Mouse (Mus musculus) limb, embryonic 14.5 days (tissue): ENCODE results near the gene Gpd1. TPM values are rescaled to one million over a fixed set of nuclear protein-coding genes. Genes with fewer than 3 reads are reported as not detected.

Source experiments
- ATAC-seq: fragments of 200-750 bp; cut with Nextera tagmentation; 2 replicates; pipeline ENCODE4 v1.8.0; 2017; ENCODE audit warnings: low read depth, moderate number of reproducible peaks, moderate TSS enrichment; ENCODE audit not compliant: low FRiP score
- DNase-seq: peaks from one replicate; pipeline ENCODE4 v3.0.0-alpha.2; 2015; ENCODE audit warnings: low spot score
- H3K27ac ChIP-seq: fragments of 300-500 bp; sonication (generic); replicated peaks from 2 replicates; pipeline ENCODE4 v1.5.1; 2014; ENCODE audit warnings: low read depth, mild to moderate bottlenecking, low read length, moderate library complexity, mixed read lengths
- H3K27me3 ChIP-seq: fragments of 300-500 bp; sonication (generic); 2 replicates; pipeline ENCODE4 v1.6.1; 2014; ENCODE audit warnings: low read length, mixed read lengths; ENCODE audit not compliant: control insufficient read depth, insufficient read depth
- H3K36me3 ChIP-seq: fragments of 300-500 bp; sonication (generic); 2 replicates; pipeline ENCODE4 v1.6.1; 2014; ENCODE audit warnings: mild to moderate bottlenecking, low read length, moderate library complexity, mixed read lengths; ENCODE audit not compliant: control insufficient read depth, insufficient read depth
- H3K4me1 ChIP-seq: fragments of 300-500 bp; sonication (generic); 2 replicates; pipeline ENCODE4 v1.6.1; 2014; ENCODE audit warnings: antibody characterized with exemption, low read length, mixed read lengths; ENCODE audit not compliant: control insufficient read depth, insufficient read depth
- H3K4me2 ChIP-seq: fragments of 300-500 bp; sonication (generic); replicated peaks from 2 replicates; pipeline ENCODE4 v1.6.1; 2014; ENCODE audit warnings: low read depth, mild to moderate bottlenecking, low read length, moderate library complexity; ENCODE audit not compliant: severe bottlenecking
- H3K4me3 ChIP-seq: fragments of 300-500 bp; sonication (generic); replicated peaks from 2 replicates; pipeline ENCODE4 v1.5.1; 2014; ENCODE audit warnings: low read length
- H3K9ac ChIP-seq: fragments of 300-500 bp; sonication (generic); 2 replicates; pipeline ENCODE4 v1.6.1; 2014; ENCODE audit warnings: mild to moderate bottlenecking, low read depth, low read length, moderate library complexity; ENCODE audit not compliant: severe bottlenecking
- H3K9me3 ChIP-seq: fragments of 300-500 bp; sonication (generic); 2 replicates; pipeline ENCODE4 v1.6.1; 2016; ENCODE audit warnings: low read length; ENCODE audit not compliant: control insufficient read depth
- POLR2A ChIP-seq: fragments of 200-500 bp; IDR thresholded peaks from 2 replicates; pipeline ENCODE4 v1.8.0; 2012; ENCODE audit warnings: inconsistent platforms, mild to moderate bottlenecking, moderate library complexity, borderline replicate concordance; ENCODE audit not compliant: insufficient read depth, insufficient read length; ENCODE audit errors: extremely low read depth
- WGBS: fragments of 180-500 bp; shearing (Covaris S2); extraction: QIAGEN DNeasy Blood & Tissue Kit; methylation state at CpG from one replicate; pipeline ENCODE4 v1.1.7; 2014; 5-methylcytosine and 5-hydroxymethylcytosine counted together
- polyA plus RNA-seq, 2 experiments: library from polyadenylated mRNA; depleted of rRNA in 1 of 2; stranded (reverse) in 1 of 2; unstranded in 1 of 2; fragments of >200 nt; fragmentation: Nextera tagmentation in 1 of 2; extraction: Ambion mirVana in 1 of 2; gene quantifications; 2 replicates each; pipeline versions ENCODE4 v1.2.1 to v1.2.3; 2012 to 2014

Gpd1 gene
- polyA plus RNA-seq, 2 experiments: 0.22 to 1.4 TPM

GRCm38 (mm10) chr15:99670964-99671670 lies 46.2 kb upstream of the Gpd1 start:
- Histone ChIP-seq H3K36me3 (no peaks in the 10 kb centered on the region), H3K27me3 (peaks cover 45% of the 10 kb centered on the region), H3K4me1 (no peaks in the 10 kb centered on the region), H3K27ac (no peak overlapping the region), H3K9me3 (no peaks in the 10 kb centered on the region), H3K4me3 (peak overlapping the region; percentile 57), H3K4me2 (peak overlapping the region; percentile 99), H3K9ac (peak overlapping the region; percentile 57)
- 8% methylated on average over 11 of the region's 17 CpGs for WGBS
- no peak for TF ChIP-seq POLR2A
- DNase-seq: no peak
- ATAC-seq: 0 out of 2 replicates have a peak, but pooled peaks have one; percentile 10

GRCm38 (mm10) chr15:99671783-99672182 lies 45.5 kb upstream of the Gpd1 start:
- no peak for DNase-seq
- WGBS: 73% methylated on average over 13 of the region's 14 CpGs
- no peak overlapping the region for H3K9ac ChIP-seq

GRCm38 (mm10) chr15:99674866-99675265 lies 42.4 kb upstream of the Gpd1 start:
- Histone ChIP-seq H3K27ac (no peak overlapping the region), H3K27me3 (peaks cover 27% of the 10 kb centered on the region), H3K4me1 (no peaks in the 10 kb centered on the region), H3K4me3 (no peak overlapping the region), H3K4me2 (no peak overlapping the region), H3K9me3 (no peaks in the 10 kb centered on the region), H3K36me3 (no peaks in the 10 kb centered on the region), H3K9ac (no peak overlapping the region)
- no peak for TF ChIP-seq POLR2A
- no peak for DNase-seq
- WGBS: 77% methylated on average over 3 of the region's 3 CpGs
- ATAC-seq: no peak

More at GRCm38 (mm10) chr15:99671783-99672182, 45.5 kb upstream of the Gpd1 start:
- no peaks in the 10 kb centered on the region for H3K4me1 ChIP-seq
- no peak overlapping the region for H3K27ac ChIP-seq
- no peak overlapping the region for H3K4me2 ChIP-seq
- ATAC-seq: no peak
- no peak for TF ChIP-seq POLR2A
- H3K36me3 ChIP-seq: no peaks in the 10 kb centered on the region
- H3K4me3 ChIP-seq: no peak overlapping the region; the same call in 1 of the 2 replicates
- peaks cover 39% of the 10 kb centered on the region for H3K27me3 ChIP-seq
- H3K9me3 ChIP-seq: no peaks in the 10 kb centered on the region

GRCm38 (mm10) chr15:99677089-99677488 lies 40.2 kb upstream of the Gpd1 start:
- H3K4me3 ChIP-seq: no peak overlapping the region
- ATAC-seq (no peak), DNase-seq (no peak)
- H3K27me3 ChIP-seq: peaks cover 5% of the 10 kb centered on the region; the same call in 1 of the 2 replicates
- no peak for TF ChIP-seq POLR2A
- H3K27ac ChIP-seq: no peak overlapping the region
- no peaks in the 10 kb centered on the region for H3K9me3 ChIP-seq
- H3K4me2 ChIP-seq: no peak overlapping the region
- 33% methylated on average over 8 of the region's 8 CpGs for WGBS
- H3K36me3 ChIP-seq: no peaks in the 10 kb centered on the region
- H3K4me1 ChIP-seq: no peaks in the 10 kb centered on the region
- H3K9ac ChIP-seq: no peak overlapping the region

GRCm38 (mm10) chr15:99678063-99678800 lies 39.1 kb upstream of the Gpd1 start:
- Histone ChIP-seq H3K9me3 (no peaks in the 10 kb centered on the region), H3K9ac (no peak overlapping the region), H3K4me1 (no peaks in the 10 kb centered on the region), H3K27me3 (no peaks in the 10 kb centered on the region), H3K4me2 (no peak overlapping the region), H3K4me3 (no peak overlapping the region), H3K36me3 (no peaks in the 10 kb centered on the region), H3K27ac (no peak overlapping the region)
- DNase-seq (no peak), ATAC-seq (no peak)
- 14% methylated on average over 13 of the region's 13 CpGs for whole genome bisulfite sequencing
- TF ChIP-seq POLR2A: no peak
